Mouse (Mus musculus): ENCODE measurements around the gene Has1.

DNA sequence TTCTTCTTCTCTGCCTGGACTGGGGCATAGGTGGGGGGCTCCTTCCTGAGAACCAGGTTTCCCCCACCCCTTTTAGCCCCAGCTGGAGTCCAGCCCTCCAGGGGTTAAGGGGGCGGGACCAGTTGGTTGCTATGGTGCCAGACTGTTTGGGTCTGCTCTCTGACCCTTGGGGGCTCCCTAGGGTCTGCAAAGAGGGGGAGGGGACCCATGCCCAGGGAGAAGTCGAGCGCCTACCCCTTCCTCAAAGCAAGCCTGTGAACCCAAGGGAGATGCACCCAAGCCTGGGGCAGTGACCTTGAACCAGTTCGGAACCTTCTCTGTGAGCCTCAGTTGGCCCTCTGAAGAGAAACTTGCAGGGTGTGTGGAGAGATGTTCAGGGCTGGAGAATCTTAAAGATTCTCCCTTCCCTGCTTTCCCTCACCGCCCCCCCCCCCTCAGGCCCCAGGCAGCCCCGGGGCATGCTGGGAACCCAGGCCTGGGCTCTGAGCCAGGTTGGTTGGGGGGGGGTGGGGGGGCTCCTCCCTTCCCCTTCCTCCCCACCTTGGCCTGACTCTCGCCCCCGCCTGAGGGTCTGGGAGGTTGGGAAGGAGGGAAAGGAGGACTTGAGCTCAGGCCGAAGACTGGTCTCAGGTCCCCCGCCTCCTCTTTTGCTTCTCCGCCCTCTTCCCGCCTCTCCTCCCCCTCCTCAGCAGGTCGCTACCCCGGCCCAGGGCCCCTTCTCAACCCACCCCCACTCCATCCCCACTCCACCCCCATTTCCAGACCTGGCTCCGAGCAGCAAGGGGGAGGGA, 26.6 kb downstream of the Has1 start:
- no peak for TF ChIP-seq CTCF (IDR thresholded peaks at IDR 0.05; ENCODE audit: low read depth)
- TF ChIP-seq EP300 (IDR thresholded peaks at IDR 0.05; ENCODE audit: low read depth) = no peak

Measured in liver, embryonic 14.5 days (tissue).